Mouse (Mus musculus) liver, embryonic 14.5 days (tissue): Measurements from ENCODE around the gene Lrrc66.

Source experiments
- CTCF ChIP-seq: IDR thresholded peaks from 2 replicates; pipeline ENCODE4 v1.5.1; 2016; ENCODE audit warnings: antibody characterized with exemption, low read depth, control low read depth
- EP300 ChIP-seq: IDR thresholded peaks from 2 replicates; pipeline ENCODE4 v1.6.1; 2016; ENCODE audit warnings: antibody characterized with exemption, low read depth

GRCm38 (mm10) chr5:73651061-73651854 is 18.9 kb upstream of the Lrrc66 start, which contains the start of gene Spata18:
- no peak for TF ChIP-seq CTCF
- no peak for TF ChIP-seq EP300
